In genomic region chr11:26073638-26074294, GRCm38 (mm10) we compare ENCODE assay signal across 9 mouse cellular contexts.
DNase-seq lines count a peak whose midpoint lies in the region; ATAC-seq lines count a peak whose summit lies in the region.
"Had no signal": no experiment of that assay in that cellular context is flagged by ENCODE, and none has a peak within 500 bp of the region (broad histone marks: within the 10 kb centered on the region; RNA-seq: fewer than 3 reads in every experiment).

No protein-coding gene starts in this region.

- DNase-seq in 416B (ENCODE audit: low read depth) (peak; percentile 47), R1 (ENCODE audit: low read depth, low spot score) (peak; percentile 78)
- peak; percentile 54 for DNase-seq in embryonic facial prominence, embryonic 10.5 days (ENCODE audit: low spot score)
- DNase-seq in hindbrain, embryonic 11.5 days (ENCODE audit: low spot score) = peak; percentile 59
- peak; percentile 68 to 73 for DNase-seq in layer of hippocampus, adult 8-10 months (ENCODE audit: low spot score in 2 of 2)
- peak; percentile 21 for DNase-seq in lung, postnatal 14 days
- DNase-seq in right cerebral cortex, postnatal 36 days (ENCODE audit: low spot score in 2 of 2) = peak; percentile 66 to 68
- no peak for DNase-seq in thymus, postnatal 25 days

- H3K9ac ChIP-seq in hindbrain, embryonic 11.5 days (ENCODE audit: low read depth, low read length) = no peak overlapping the region

- H3K27ac ChIP-seq in embryonic facial prominence, embryonic 10.5 days (replicated peaks) = no peak overlapping the region
- H3K27ac ChIP-seq in hindbrain, embryonic 11.5 days (ENCODE audit: low read depth, low read length) = no peak overlapping the region

- no peak overlapping the region for H3K4me2 ChIP-seq in hindbrain, embryonic 11.5 days (replicated peaks; ENCODE audit: low read depth, low read length)

- H3K36me3 ChIP-seq in embryonic facial prominence, embryonic 10.5 days (replicated peaks) = no peaks in the 10 kb centered on the region
- H3K36me3 ChIP-seq in hindbrain, embryonic 11.5 days (ENCODE audit: control insufficient read depth, insufficient read depth, low read length) = no peaks in the 10 kb centered on the region

- no peaks in the 10 kb centered on the region for H3K27me3 ChIP-seq in embryonic facial prominence, embryonic 10.5 days (replicated peaks; ENCODE audit: low read depth, poor library complexity, severe bottlenecking)
- no peaks in the 10 kb centered on the region for H3K27me3 ChIP-seq in hindbrain, embryonic 11.5 days (ENCODE audit: control insufficient read depth, insufficient read depth, low read length)

- no peaks in the 10 kb centered on the region for H3K4me1 ChIP-seq in embryonic facial prominence, embryonic 10.5 days
- no peaks in the 10 kb centered on the region for H3K4me1 ChIP-seq in hindbrain, embryonic 11.5 days (replicated peaks; ENCODE audit: control insufficient read depth, insufficient read depth, low read length)

- WGBS in embryonic facial prominence, embryonic 10.5 days = 44% methylated on average over 8 of the region's 8 CpGs
- WGBS in hindbrain, embryonic 11.5 days = 55% methylated on average over 8 of the region's 8 CpGs

- H3K4me3 ChIP-seq in embryonic facial prominence, embryonic 10.5 days = no peak overlapping the region
- H3K4me3 ChIP-seq in hindbrain, embryonic 11.5 days (ENCODE audit: low read depth, low read length) = no peak overlapping the region
- H3K4me3 ChIP-seq: erythroblast, embryonic 14.5 days had no signal

- H3K9me3 ChIP-seq in embryonic facial prominence, embryonic 10.5 days = no peaks in the 10 kb centered on the region
- H3K9me3 ChIP-seq in hindbrain, embryonic 11.5 days (ENCODE audit: control insufficient read depth, low read length) = no peaks in the 10 kb centered on the region

- ATAC-seq in hindbrain, embryonic 11.5 days (ENCODE audit: low FRiP score) = peak; percentile 84
